Mouse (Mus musculus): ENCODE measurements at regions not wholly inside any gene's neighbourhood (a gene's known extent, or its start where the extent isn't known, plus 50 kb on each side); places are given as distances from the start of the nearest gene placed in this dataset.

DNA sequence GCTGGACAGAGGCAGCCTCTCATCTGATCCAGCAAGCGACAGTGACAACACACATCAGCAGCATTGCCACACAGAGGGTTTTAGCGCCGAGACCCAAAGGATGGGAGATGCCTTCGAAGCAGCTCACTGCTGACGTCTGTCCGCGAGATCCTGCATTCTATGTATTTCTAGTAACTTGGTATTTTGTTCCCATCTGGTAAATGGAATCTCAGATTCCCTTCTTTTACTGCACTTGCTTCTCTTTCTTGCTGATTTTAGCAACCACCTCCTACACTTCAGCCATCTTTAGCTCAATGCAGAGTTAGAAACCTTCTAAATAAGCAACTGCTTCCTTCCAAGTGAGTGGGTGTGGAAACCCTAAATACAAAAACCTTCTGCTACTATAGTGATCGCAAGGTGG is 94.3 kb downstream of the Diras2 start:
- DNase-seq (ENCODE audit: low read depth in 1 of 2, low spot score in 2 of 2): no peak
- H3K36me3 ChIP-seq (ENCODE audit: control insufficient read depth, insufficient read depth, low read length): no peaks in the 10 kb centered on the region
- whole genome bisulfite sequencing: 89% methylated on average over 8 of the region's 8 CpGs
- H3K4me3 ChIP-seq (ENCODE audit: extremely low read depth, insufficient read depth, insufficient read length): no peak overlapping the region
- no peak overlapping the region for H3K27ac ChIP-seq (ENCODE audit: insufficient read depth, low read length)
- no peaks in the 10 kb centered on the region for H3K4me1 ChIP-seq (ENCODE audit: control insufficient read depth, insufficient read depth, insufficient read length)
- TF ChIP-seq POLR2A (IDR thresholded peaks at IDR 0.05; ENCODE audit: low read depth, low read length): no peak
- TF ChIP-seq CTCF (IDR thresholded peaks at IDR 0.05; ENCODE audit: extremely low read depth, insufficient read depth, insufficient read length, insufficient replicate concordance): no peak
- H3K27me3 ChIP-seq (ENCODE audit: control insufficient read depth, insufficient read depth, low read length): no peaks in the 10 kb centered on the region

- TF ChIP-seq CTCF (IDR thresholded peaks at IDR 0.05; ENCODE audit: extremely low read depth, insufficient read depth, insufficient read length, insufficient replicate concordance) (no peak), POLR2A (IDR thresholded peaks at IDR 0.05; ENCODE audit: low read depth, low read length) (no peak)
Measured at GRCm38 (mm10) chr13:52445513-52445912, 85.6 kb downstream of the Diras2 start.

DNA sequence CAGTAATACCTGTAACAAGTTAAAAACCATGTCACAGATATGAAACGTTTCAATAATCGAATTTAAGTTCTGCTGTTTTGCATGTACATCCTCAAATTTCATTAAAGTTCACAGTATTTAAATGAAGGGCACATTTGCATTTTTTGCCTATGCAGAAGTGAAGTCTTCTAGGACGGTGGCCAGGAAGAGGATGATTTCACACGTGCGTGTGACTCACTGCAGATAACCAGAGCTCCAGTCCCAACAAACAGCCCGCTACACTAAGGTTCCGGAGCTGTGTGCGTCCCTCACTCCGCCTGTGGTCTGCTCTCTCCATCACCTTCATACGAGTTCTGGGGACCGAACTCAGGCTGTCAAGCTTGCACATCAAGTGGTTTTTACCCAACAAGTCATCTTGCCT is 82.2 kb downstream of the Diras2 start:
- peak in 1 of 2 experiments; percentile 9 for DNase-seq (ENCODE audit: low read depth in 1 of 2, low spot score in 2 of 2)
- Histone ChIP-seq H3K4me1 (ENCODE audit: control insufficient read depth, insufficient read depth, insufficient read length) (no peaks in the 10 kb centered on the region; the same call in 1 of the 2 replicates), H3K36me3 (ENCODE audit: control insufficient read depth, insufficient read depth, low read length) (no peaks in the 10 kb centered on the region), H3K27ac (ENCODE audit: insufficient read depth, low read length) (no peak overlapping the region), H3K27me3 (ENCODE audit: control insufficient read depth, insufficient read depth, low read length) (no peaks in the 10 kb centered on the region), H3K4me3 (ENCODE audit: extremely low read depth, insufficient read depth, insufficient read length) (no peak overlapping the region)
- WGBS: 63% methylated on average over 11 of the region's 11 CpGs
- no peak for TF ChIP-seq POLR2A (IDR thresholded peaks at IDR 0.05; ENCODE audit: low read depth, low read length)
- no peak for TF ChIP-seq CTCF (IDR thresholded peaks at IDR 0.05; ENCODE audit: extremely low read depth, insufficient read depth, insufficient read length, insufficient replicate concordance)

More at GRCm38 (mm10) chr13:52445513-52445912, 85.6 kb downstream of the Diras2 start:
- DNase-seq (ENCODE audit: low read depth in 1 of 2, low spot score in 2 of 2): no peak
- H3K36me3 ChIP-seq (ENCODE audit: control insufficient read depth, insufficient read depth, low read length): no peaks in the 10 kb centered on the region
- no peak overlapping the region for H3K4me3 ChIP-seq (ENCODE audit: extremely low read depth, insufficient read depth, insufficient read length)
- no peaks in the 10 kb centered on the region; the same call in 1 of the 2 replicates for H3K4me1 ChIP-seq (ENCODE audit: control insufficient read depth, insufficient read depth, insufficient read length)
- no peak overlapping the region for H3K27ac ChIP-seq (ENCODE audit: insufficient read depth, low read length)
- no peaks in the 10 kb centered on the region for H3K27me3 ChIP-seq (ENCODE audit: control insufficient read depth, insufficient read depth, low read length)
- 12% methylated on average over 10 of the region's 10 CpGs for WGBS

DNA sequence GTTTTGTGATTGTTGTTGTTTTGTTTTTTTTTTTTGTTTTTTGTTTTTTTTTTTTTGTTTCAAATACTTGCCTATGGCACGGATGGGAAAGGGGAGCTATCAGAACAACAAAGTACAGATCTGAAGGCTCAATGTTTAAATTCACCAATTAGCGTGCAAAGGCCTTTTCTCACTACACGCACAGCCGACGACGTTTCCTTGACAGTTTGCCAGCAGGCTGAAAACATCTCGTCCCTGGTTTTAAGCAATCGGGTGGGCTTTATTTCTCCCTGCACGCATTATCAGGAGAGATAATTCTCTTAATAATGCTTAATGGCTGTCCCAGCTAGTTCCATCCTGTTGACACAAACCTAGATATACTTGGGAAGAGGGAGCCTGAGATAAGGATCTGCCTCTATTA is 79.6 kb downstream of the Diras2 start:
- TF ChIP-seq POLR2A (IDR thresholded peaks at IDR 0.05; ENCODE audit: low read depth, low read length): no peak
- TF ChIP-seq CTCF (IDR thresholded peaks at IDR 0.05; ENCODE audit: extremely low read depth, insufficient read depth, insufficient read length, insufficient replicate concordance): no peak
- no peak for DNase-seq (ENCODE audit: low read depth in 1 of 2, low spot score in 2 of 2)
- no peaks in the 10 kb centered on the region for H3K36me3 ChIP-seq (ENCODE audit: control insufficient read depth, insufficient read depth, low read length)
- H3K27ac ChIP-seq (ENCODE audit: insufficient read depth, low read length): no peak overlapping the region
- H3K4me3 ChIP-seq (ENCODE audit: extremely low read depth, insufficient read depth, insufficient read length): no peak overlapping the region
- no peaks in the 10 kb centered on the region; the same call in 1 of the 2 replicates for H3K4me1 ChIP-seq (ENCODE audit: control insufficient read depth, insufficient read depth, insufficient read length)
- H3K27me3 ChIP-seq (ENCODE audit: control insufficient read depth, insufficient read depth, low read length): no peaks in the 10 kb centered on the region
- 95% methylated on average over 9 of the region's 9 CpGs for WGBS

DNA sequence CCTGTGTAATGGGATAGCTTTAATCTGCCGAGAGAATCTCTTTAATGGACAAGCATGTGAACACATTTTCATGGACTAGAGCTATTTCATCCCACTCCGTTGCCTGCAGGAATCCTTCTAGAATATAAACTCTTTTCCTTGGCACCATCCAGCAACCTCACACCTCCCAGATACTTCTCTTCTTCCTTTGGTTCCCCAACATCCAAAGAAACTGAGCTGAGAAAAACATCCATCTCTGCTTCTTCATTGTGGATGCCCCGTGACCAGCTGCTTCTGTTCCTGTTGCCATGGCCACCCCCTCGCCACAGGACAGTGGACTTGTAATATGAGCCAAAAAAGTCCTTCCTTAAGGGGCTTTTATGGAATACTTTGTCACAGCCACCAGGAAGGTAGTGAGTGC is 78.8 kb downstream of the Diras2 start:
- Histone ChIP-seq H3K36me3 (ENCODE audit: control insufficient read depth, insufficient read depth, low read length) (no peaks in the 10 kb centered on the region), H3K27ac (ENCODE audit: insufficient read depth, low read length) (no peak overlapping the region), H3K27me3 (ENCODE audit: control insufficient read depth, insufficient read depth, low read length) (no peaks in the 10 kb centered on the region), H3K4me3 (ENCODE audit: extremely low read depth, insufficient read depth, insufficient read length) (no peak overlapping the region), H3K4me1 (ENCODE audit: control insufficient read depth, insufficient read depth, insufficient read length) (no peaks in the 10 kb centered on the region; the same call in 1 of the 2 replicates)
- no peak for DNase-seq (ENCODE audit: low read depth in 1 of 2, low spot score in 2 of 2)
- WGBS: 90% methylated on average over 4 of the region's 4 CpGs
- TF ChIP-seq POLR2A (IDR thresholded peaks at IDR 0.05; ENCODE audit: low read depth, low read length): no peak
- TF ChIP-seq CTCF (IDR thresholded peaks at IDR 0.05; ENCODE audit: extremely low read depth, insufficient read depth, insufficient read length, insufficient replicate concordance): no peak

All from spleen, adult 2 months (tissue).